Mouse (Mus musculus) kidney, adult 2 months (tissue): ENCODE measurements around the gene Elf4. TPM values are rescaled to one million over a fixed set of nuclear protein-coding genes. Genes with fewer than 3 reads are reported as not detected.

Experiments
- DNase-seq: peaks from one replicate; pipeline ENCODE4 v3.0.0; 2021
- H3K27ac ChIP-seq: fragments of 200-500 bp; 2 replicates; pipeline ENCODE4 v1.5.1; 2012; ENCODE audit warnings: low read depth, low read length, control low read depth, inconsistent platforms; ENCODE audit not compliant: insufficient read depth
- H3K27me3 ChIP-seq: fragments of 200-500 bp; replicated peaks from 2 replicates; pipeline ENCODE4 v1.6.1; 2012; ENCODE audit warnings: mild to moderate bottlenecking, moderate library complexity, low read length, inconsistent platforms; ENCODE audit not compliant: control insufficient read depth, insufficient read depth
- H3K36me3 ChIP-seq: fragments of 200-500 bp; 2 replicates; pipeline ENCODE4 v1.6.1; 2012; ENCODE audit warnings: mild to moderate bottlenecking, moderate library complexity, low read length, inconsistent platforms; ENCODE audit not compliant: control insufficient read depth, insufficient read depth
- H3K4me1 ChIP-seq: fragments of 200-500 bp; 2 replicates; pipeline ENCODE4 v1.6.1; 2011; ENCODE audit warnings: low read length; ENCODE audit not compliant: control insufficient read depth, insufficient read depth
- H3K4me3 ChIP-seq: fragments of 200-500 bp; 2 replicates; pipeline ENCODE4 v1.5.1; 2011; ENCODE audit warnings: mild to moderate bottlenecking, low read depth, low read length, control low read depth; ENCODE audit not compliant: insufficient read depth
- CTCF ChIP-seq: fragments of 200-500 bp; conservative IDR thresholded peaks from 2 replicates; pipeline ENCODE4 v1.5.1; 2011; ENCODE audit warnings: low read depth, mild to moderate bottlenecking, control low read depth, low read length, moderate library complexity, mixed read lengths; ENCODE audit not compliant: insufficient read depth, insufficient read length
- POLR2A ChIP-seq: fragments of 200-500 bp; IDR thresholded peaks from one replicate; pipeline ENCODE4 v1.6.1; 2011; ENCODE audit warnings: low read depth, low read length, control low read depth
- WGBS: fragments of 180-500 bp; shearing (Covaris S2); methylation state at CpG from one replicate; pipeline ENCODE4 v1.1.7; 2018; 5-methylcytosine and 5-hydroxymethylcytosine counted together
- polyA plus RNA-seq: library from polyadenylated mRNA; depleted of rRNA; stranded (reverse); fragments of >200 nt; gene quantifications from 2 replicates; pipeline ENCODE4 v1.2.3, GENCODE M21; 2012; rRNA removed

The Elf4 gene
- polyA plus RNA-seq = 3.6 and 5.3 TPM in 2 replicates

GRCm38 (mm10) chrX:48462754-48463507, at the start of gene Elf4:
Gene Elf4 (minus strand): TSS chrX:48463132.
- TF ChIP-seq POLR2A = no peak
- TF ChIP-seq CTCF = peak; percentile 69
- Histone ChIP-seq H3K27ac (no peak within 1 kb of the TSS), H3K27me3 (no peaks in the 10 kb centered on the region), H3K36me3 (no peaks in the 10 kb centered on the region), H3K4me1 (no peaks in the 10 kb centered on the region), H3K4me3 (peak within 1 kb of the TSS; percentile 38; the same call in 1 of the 2 replicates)
- 8% methylated on average over 37 of the region's 38 CpGs for WGBS
- DNase-seq = peak; percentile 49

GRCm38 (mm10) chrX:48493763-48494162, 30.8 kb upstream of the Elf4 start:
- H3K27ac ChIP-seq = no peak overlapping the region
- H3K4me3 ChIP-seq = no peak overlapping the region
- no peak for TF ChIP-seq POLR2A
- no peak for TF ChIP-seq CTCF
- no peaks in the 10 kb centered on the region for H3K4me1 ChIP-seq
- no peaks in the 10 kb centered on the region for H3K27me3 ChIP-seq
- 89% methylated on average over 8 of the region's 8 CpGs for WGBS
- DNase-seq = no peak
- no peaks in the 10 kb centered on the region for H3K36me3 ChIP-seq

GRCm38 (mm10) chrX:48481687-48482086, 18.8 kb upstream of the Elf4 start:
- Histone ChIP-seq H3K36me3 (no peaks in the 10 kb centered on the region), H3K4me1 (no peaks in the 10 kb centered on the region), H3K27me3 (no peaks in the 10 kb centered on the region), H3K27ac (no peak overlapping the region), H3K4me3 (no peak overlapping the region)
- TF ChIP-seq POLR2A (no peak), CTCF (no peak)
- no peak for DNase-seq
- WGBS = 90% methylated on average over 7 of the region's 7 CpGs

GRCm38 (mm10) chrX:48481095-48481494, 18.2 kb upstream of the Elf4 start:
- no peak overlapping the region for H3K27ac ChIP-seq
- no peaks in the 10 kb centered on the region for H3K36me3 ChIP-seq
- no peak overlapping the region for H3K4me3 ChIP-seq
- no peak for DNase-seq
- WGBS = 71% methylated on average over 4 of the region's 4 CpGs
- TF ChIP-seq CTCF (no peak), POLR2A (no peak)
- no peaks in the 10 kb centered on the region for H3K4me1 ChIP-seq
- no peaks in the 10 kb centered on the region for H3K27me3 ChIP-seq

- no peak for TF ChIP-seq CTCF
- TF ChIP-seq POLR2A = no peak
- Histone ChIP-seq H3K4me3 (no peak overlapping the region), H3K4me1 (no peaks in the 10 kb centered on the region), H3K27me3 (no peaks in the 10 kb centered on the region), H3K27ac (no peak overlapping the region), H3K36me3 (no peaks in the 10 kb centered on the region)
- no peak for DNase-seq
- 75% methylated on average over 3 of the region's 3 CpGs for WGBS
These were observed 4.5 kb upstream of the Elf4 start for GRCm38 (mm10) chrX:48467355-48467946.

GRCm38 (mm10) chrX:48466174-48466573, 3.2 kb upstream of the Elf4 start:
- no peak overlapping the region for H3K4me3 ChIP-seq
- WGBS = 89% methylated on average over 2 of the region's 2 CpGs
- no peaks in the 10 kb centered on the region for H3K36me3 ChIP-seq
- H3K4me1 ChIP-seq = no peaks in the 10 kb centered on the region
- TF ChIP-seq POLR2A = no peak
- TF ChIP-seq CTCF = no peak
- no peak overlapping the region for H3K27ac ChIP-seq
- H3K27me3 ChIP-seq = no peaks in the 10 kb centered on the region
- DNase-seq = no peak

GRCm38 (mm10) chrX:48464436-48464835, 1.5 kb upstream of the Elf4 start:
- no peaks in the 10 kb centered on the region for H3K36me3 ChIP-seq
- no peak for DNase-seq
- no peaks in the 10 kb centered on the region for H3K4me1 ChIP-seq
- TF ChIP-seq POLR2A (no peak), CTCF (no peak)
- no peak overlapping the region for H3K4me3 ChIP-seq
- no peak overlapping the region for H3K27ac ChIP-seq
- 94% methylated on average over 6 of the region's 6 CpGs for WGBS
- no peaks in the 10 kb centered on the region for H3K27me3 ChIP-seq
